Mouse (Mus musculus): ENCODE results near the gene Glipr1. TPM values are rescaled to one million over a fixed set of nuclear protein-coding genes. Genes with fewer than 3 reads are reported as not detected.
A peak's percentile ranks its signal among the peaks of the same experiment; 100 is the strongest.
"Not testable (repeated sequence)": the region's sequence is repeated elsewhere in the genome, so short reads cannot be mapped to it uniquely, and the experiment has no call there.

Glipr1 gene
- total RNA-seq (2021), result under 1 TPM; 0.53 to 0.75 TPM
- long read RNA-seq, experiment 1, result 0 reads
- long read RNA-seq, experiment 2, partial matches to known transcripts, result 1 of 1 reads
- long read RNA-seq, experiment 2, other reads (novel, unspliced or antisense), result 0 of 1 reads

GRCm38 (mm10) chr10:112002544-112003215 lies at the start of gene Glipr1:
TSS of gene Glipr1 (minus strand) at chr10:112002631.
- DNase-seq (ENCODE audit: low spot score in 2 of 2), result no peak
- intact Hi-C loops (cut with DNase I), result no loop called here

GRCm38 (mm10) chr10:112051956-112052355 lies 49.5 kb upstream of the Glipr1 start:
- intact Hi-C loops (cut with DNase I), result not testable (repeated sequence)
- peak in 1 of 2 experiments; percentile 1 for DNase-seq (ENCODE audit: low spot score in 2 of 2)

DNA sequence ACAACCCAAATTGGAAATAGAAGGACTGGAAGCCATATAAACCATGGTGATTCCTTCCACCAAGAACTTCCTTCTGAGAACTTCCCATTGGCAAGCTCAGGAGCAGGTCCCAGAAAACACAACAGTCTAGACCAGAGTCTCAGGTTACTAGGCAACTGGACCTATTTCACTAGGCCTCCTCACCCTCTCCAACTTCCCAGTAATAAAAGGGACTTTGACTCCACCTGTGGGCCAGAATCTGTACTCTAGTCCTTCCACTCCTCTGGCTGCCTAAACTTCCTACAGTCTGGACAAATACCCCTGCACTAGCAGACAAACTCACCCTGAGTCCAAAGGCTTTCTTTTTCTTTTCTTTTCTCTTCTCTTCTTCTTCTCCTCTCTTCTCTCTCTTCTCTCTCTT lies 48.8 kb upstream of the Glipr1 start:
- intact Hi-C loops (cut with DNase I), result no loop called here
- DNase-seq (ENCODE audit: low spot score in 2 of 2), result no peak

DNA sequence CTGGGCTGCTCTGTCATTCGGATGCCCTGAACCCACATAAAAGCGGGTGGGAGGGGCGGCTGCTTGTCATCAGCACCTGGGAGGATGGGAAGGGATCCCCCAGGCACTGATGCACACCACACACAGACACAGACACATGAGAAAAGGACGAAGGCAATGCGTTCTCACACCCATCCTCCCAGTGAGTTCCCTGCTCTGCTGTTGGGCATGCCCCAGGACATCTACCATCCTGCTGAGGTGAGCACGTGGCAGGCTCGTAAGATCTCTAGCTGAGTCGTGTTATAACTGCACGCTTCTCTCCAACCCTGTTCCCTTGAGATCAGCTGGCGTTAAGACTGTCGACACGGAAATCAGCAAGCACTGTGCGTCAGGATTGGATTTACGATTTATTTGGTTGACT lies 41.9 kb upstream of the Glipr1 start:
- DNase-seq (ENCODE audit: low spot score in 2 of 2), result not testable (repeated sequence)

GRCm38 (mm10) chr10:112043523-112043922 lies 41.1 kb upstream of the Glipr1 start:
- DNase-seq (ENCODE audit: low spot score in 2 of 2); intact Hi-C loops (cut with DNase I): not testable (repeated sequence)

More for the DNA sequence above, 41.9 kb upstream of the Glipr1 start:
- intact Hi-C loops (cut with DNase I), result not testable (repeated sequence)

DNA sequence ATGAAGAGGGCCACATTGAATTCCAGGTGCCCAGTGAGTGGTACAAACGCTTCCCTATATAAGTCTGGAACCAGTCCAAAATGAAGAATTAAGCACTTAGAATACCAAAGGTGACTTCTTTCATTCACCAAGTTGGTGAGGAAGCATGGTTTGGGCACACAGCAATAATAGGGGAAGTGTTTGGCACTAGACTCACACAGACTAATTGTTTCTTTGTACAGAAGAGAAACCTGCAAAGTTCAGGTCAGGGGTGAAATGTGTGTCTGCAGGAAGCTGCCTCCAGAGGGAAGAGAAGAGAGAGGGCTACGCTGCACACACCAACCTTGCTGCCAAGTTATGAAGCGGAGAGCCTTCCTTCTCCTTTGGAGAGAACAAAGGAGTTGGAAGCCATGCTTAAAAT lies 26.3 kb upstream of the Glipr1 start:
- DNase-seq (ENCODE audit: low spot score in 2 of 2); intact Hi-C loops (cut with DNase I): not testable (repeated sequence)

GRCm38 (mm10) chr10:112023585-112023984 lies 21.2 kb upstream of the Glipr1 start:
- no peak for DNase-seq (ENCODE audit: low spot score in 2 of 2)
- intact Hi-C loops (cut with DNase I), result no loop called here

- DNase-seq (ENCODE audit: low spot score in 2 of 2); intact Hi-C loops (cut with DNase I): not testable (repeated sequence)
Observed at GRCm38 (mm10) chr10:112009511-112009910, 7.1 kb upstream of the Glipr1 start.

DNA sequence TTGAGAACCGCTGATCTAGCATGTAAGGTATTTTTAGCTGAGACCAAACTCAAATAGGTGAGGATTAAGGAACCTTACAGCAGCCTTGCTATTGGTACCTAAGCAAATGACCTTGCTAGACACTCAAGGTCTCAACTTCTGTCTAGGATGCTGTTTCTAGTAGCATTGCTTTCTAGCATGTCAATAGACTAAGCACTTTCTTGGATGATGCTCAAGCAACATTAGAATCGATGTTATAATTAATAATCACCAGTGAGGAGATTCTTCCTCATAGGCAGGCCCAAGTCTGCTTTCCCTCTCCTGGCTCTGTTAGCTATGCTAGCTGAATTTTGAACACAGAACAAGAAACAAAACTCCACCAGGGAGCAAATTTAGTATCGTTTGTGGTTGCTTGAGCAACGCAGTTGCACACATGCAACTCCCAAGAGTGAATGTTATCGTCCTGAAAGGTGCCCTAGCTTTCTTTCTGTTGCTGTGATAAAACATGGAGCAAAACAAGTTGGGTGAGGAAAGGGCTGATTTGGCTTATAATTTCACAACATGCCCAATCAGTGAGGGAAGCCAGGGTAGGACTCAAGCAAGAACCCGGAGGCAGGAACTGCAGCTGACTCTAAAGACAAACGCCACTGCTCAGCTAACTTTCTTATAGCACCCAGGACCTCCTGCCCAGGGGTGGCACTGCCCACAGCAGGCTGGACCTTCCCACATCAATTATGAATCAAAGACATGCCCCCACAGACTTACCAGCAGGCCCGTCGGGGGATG lies 493 bp downstream of the Glipr1 start:
- intact Hi-C loops (cut with DNase I), result no loop called here
- DNase-seq (ENCODE audit: low spot score in 2 of 2), result no peak

DNA sequence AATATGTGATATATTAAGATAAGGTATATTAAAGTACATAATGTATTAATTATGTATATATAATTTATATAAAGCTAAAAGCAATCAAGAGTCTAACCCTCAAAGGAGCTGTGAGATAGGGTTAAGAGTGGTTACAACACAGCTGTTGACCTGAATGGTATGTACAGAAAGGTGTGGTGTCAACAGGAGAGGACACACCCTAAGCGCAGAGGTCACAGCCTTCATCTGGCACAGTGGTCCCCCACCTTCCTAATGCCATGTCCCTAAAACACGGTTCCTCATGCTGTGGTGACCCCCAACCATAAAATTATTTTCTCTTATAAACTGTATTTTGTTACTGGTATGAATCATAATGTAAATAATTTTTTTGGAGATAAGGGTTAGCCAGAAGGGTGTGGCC lies 1.1 kb downstream of the Glipr1 start:
- no peak for DNase-seq (ENCODE audit: low spot score in 2 of 2)
- intact Hi-C loops (cut with DNase I), result no loop called here

DNA sequence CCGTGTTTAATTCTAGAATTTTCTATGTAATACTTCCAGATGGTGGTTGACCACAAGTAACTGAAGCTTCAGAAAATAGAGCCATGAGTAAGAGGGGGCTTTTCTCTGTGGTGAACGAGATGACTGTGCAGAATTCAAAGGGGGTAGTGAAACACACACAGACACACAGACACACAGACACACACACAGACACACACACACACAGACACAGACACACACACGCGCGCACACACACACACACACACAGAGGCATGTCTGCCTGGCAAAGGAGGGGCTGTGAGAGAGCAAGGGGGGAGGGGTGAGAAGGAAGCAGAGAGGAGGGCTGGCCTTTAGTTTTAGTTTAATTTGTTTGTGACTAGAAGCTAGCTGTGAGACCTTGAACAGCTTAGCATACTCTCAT lies 1.9 kb downstream of the Glipr1 start:
- no peak for DNase-seq (ENCODE audit: low spot score in 2 of 2)
- intact Hi-C loops (cut with DNase I), result no loop called here

GRCm38 (mm10) chr10:111999765-112000164 lies 2.7 kb downstream of the Glipr1 start:
- no peak for DNase-seq (ENCODE audit: low spot score in 2 of 2)
- intact Hi-C loops (cut with DNase I), result no loop called here

GRCm38 (mm10) chr10:111997671-111998070 lies 4.8 kb downstream of the Glipr1 start:
- intact Hi-C loops (cut with DNase I), result no loop called here
- no peak for DNase-seq (ENCODE audit: low spot score in 2 of 2)

GRCm38 (mm10) chr10:111996911-111997347 lies 5.5 kb downstream of the Glipr1 start:
- DNase-seq (ENCODE audit: low spot score in 2 of 2), result no peak

GRCm38 (mm10) chr10:111996549-111996904 lies 5.9 kb downstream of the Glipr1 start:
- no peak for DNase-seq (ENCODE audit: low spot score in 2 of 2)
- intact Hi-C loops (cut with DNase I), result no loop called here

More at GRCm38 (mm10) chr10:111996911-111997347, 5.5 kb downstream of the Glipr1 start:
- intact Hi-C loops (cut with DNase I), result no loop called here

- intact Hi-C loops (cut with DNase I), result no loop called here
- DNase-seq (ENCODE audit: low spot score in 2 of 2), result no peak
Observed at GRCm38 (mm10) chr10:111995803-111996548, 6.5 kb downstream of the Glipr1 start.

GRCm38 (mm10) chr10:111986453-111986852 lies 16.0 kb downstream of the Glipr1 start:
- intact Hi-C loops (cut with DNase I), result no loop called here
- no peak for DNase-seq (ENCODE audit: low spot score in 2 of 2)

GRCm38 (mm10) chr10:111983070-111983469 lies 19.4 kb downstream of the Glipr1 start:
- intact Hi-C loops (cut with DNase I), result no loop called here
- no peak for DNase-seq (ENCODE audit: low spot score in 2 of 2)

DNA sequence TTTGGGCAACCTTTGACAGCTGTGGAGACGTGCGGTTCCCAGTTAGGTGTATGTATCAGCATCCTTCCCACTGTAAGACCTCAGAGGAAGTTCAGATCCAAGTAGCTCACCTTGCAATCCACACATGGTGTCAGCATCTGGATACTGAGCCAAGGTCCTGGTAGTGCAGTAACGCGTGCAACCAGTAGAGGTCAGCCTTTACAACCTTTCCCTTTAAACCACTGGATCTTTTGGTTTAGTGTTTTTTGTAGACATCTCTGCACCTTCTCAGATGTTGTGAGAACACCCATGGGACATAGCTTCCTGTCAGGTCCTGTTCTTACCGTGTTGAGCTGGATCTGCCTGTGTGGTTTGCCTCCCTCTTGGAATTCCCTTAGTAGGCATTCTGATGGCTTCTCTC lies 24.8 kb downstream of the Glipr1 start:
- peak; percentile 71 to 74 for DNase-seq (ENCODE audit: low spot score in 2 of 2)
- intact Hi-C loops (cut with DNase I), result loop anchor here (2.0 to 10.0 kb wide), 3 partner anchors 127 to 827 kb away; partner anchors contain the start of genes Caps2 and Glipr1l3

All from left cerebral cortex, postnatal 14 days (tissue).